Mouse (Mus musculus) embryonic facial prominence, embryonic 11.5 days (tissue): ENCODE data around the gene Sis. TPM values are rescaled to one million over a fixed set of nuclear protein-coding genes. Genes with fewer than 3 reads are reported as not detected.

Experiments
- ATAC-seq: fragments of 200-750 bp; cut with Nextera tagmentation; replicated peaks from 2 replicates; pipeline ENCODE4 v1.8.0; 2017; ENCODE audit warnings: low read depth; ENCODE audit not compliant: insufficient number of reproducible peaks, low FRiP score, low TSS enrichment
- DNase-seq: peaks from one replicate; pipeline ENCODE4 v3.0.0-alpha.2; 2015; ENCODE audit warnings: low spot score
- H3K27ac ChIP-seq: fragments of 300-500 bp; sonication (generic); replicated peaks from 2 replicates; pipeline ENCODE4 v1.5.1; 2014; ENCODE audit warnings: mild to moderate bottlenecking, low read depth, low read length, control low read depth
- H3K27me3 ChIP-seq: fragments of 300-500 bp; sonication (generic); 2 replicates; pipeline ENCODE4 v1.6.1; 2014; ENCODE audit warnings: mild to moderate bottlenecking, low read length, moderate library complexity, mixed read lengths; ENCODE audit not compliant: control insufficient read depth, insufficient read depth
- H3K36me3 ChIP-seq: fragments of 300-500 bp; sonication (generic); replicated peaks from 2 replicates; pipeline ENCODE4 v1.6.1; 2014; ENCODE audit warnings: low read depth, mild to moderate bottlenecking, low read length, moderate library complexity, mixed read lengths; ENCODE audit not compliant: control insufficient read depth, insufficient read depth
- H3K4me1 ChIP-seq: fragments of 300-500 bp; sonication (generic); 2 replicates; pipeline ENCODE4 v1.6.1; 2014; ENCODE audit warnings: low read length, mixed read lengths; ENCODE audit not compliant: control insufficient read depth, insufficient read depth
- H3K4me2 ChIP-seq: fragments of 300-500 bp; sonication (generic); 2 replicates; pipeline ENCODE4 v1.6.1; 2014; ENCODE audit warnings: low read depth, mild to moderate bottlenecking, control low read depth, low read length, moderate library complexity
- H3K4me3 ChIP-seq: fragments of 300-500 bp; sonication (generic); 2 replicates; pipeline ENCODE4 v1.5.1; 2014; ENCODE audit warnings: low read depth, low read length, control low read depth
- H3K9ac ChIP-seq: fragments of 300-500 bp; sonication (generic); replicated peaks from 2 replicates; pipeline ENCODE4 v1.6.1; 2014; ENCODE audit warnings: mild to moderate bottlenecking, control low read depth, low read length
- H3K9me3 ChIP-seq: fragments of 300-500 bp; sonication (generic); replicated peaks from 2 replicates; pipeline ENCODE4 v1.6.1; 2016; ENCODE audit warnings: mild to moderate bottlenecking, low read length, inconsistent platforms, mixed read lengths; ENCODE audit not compliant: control insufficient read depth
- WGBS: fragments of 180-500 bp; shearing (Covaris S2); extraction: QIAGEN DNeasy Blood & Tissue Kit; methylation state at CpG from one replicate; pipeline ENCODE4 v1.1.7; 2014; 5-methylcytosine and 5-hydroxymethylcytosine counted together
- polyA plus RNA-seq: library from polyadenylated mRNA; unstranded; fragments of >200 nt; fragmentation: Nextera tagmentation; extraction: Ambion mirVana; gene quantifications from 2 replicates; pipeline ENCODE4 v1.2.1, GENCODE M21; 2014

The Sis gene
- 0.04 TPM in 1 of 2 replicates, not detected in the other for polyA plus RNA-seq

DNA sequence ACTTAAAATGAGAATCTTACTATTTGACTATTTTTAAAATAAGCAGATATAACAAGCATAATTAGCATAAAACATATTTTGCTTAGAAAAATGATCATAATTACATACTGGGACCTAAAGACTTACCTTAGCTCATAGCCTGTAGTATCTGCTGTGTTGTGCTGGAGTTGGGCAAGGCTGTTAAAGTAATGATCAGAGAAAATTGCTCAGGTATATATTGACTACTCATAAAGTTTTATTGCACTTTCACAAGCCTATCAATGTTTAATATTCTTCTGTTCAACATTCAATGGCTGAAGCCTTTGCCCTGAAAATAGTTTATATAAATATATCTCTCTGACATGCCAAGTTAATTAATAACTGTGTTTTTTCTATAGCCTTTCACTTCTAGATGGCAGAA, at the start of gene Sis:
TSS of gene Sis (minus strand) at position 189 of the 400 bp plus-strand sequence.
- H3K27me3 ChIP-seq, result no peaks in the 10 kb centered on the region
- H3K4me1 ChIP-seq, result no peaks in the 10 kb centered on the region
- H3K36me3 ChIP-seq, result no peaks in the 10 kb centered on the region
- DNase-seq (no peak), ATAC-seq (no peak)
- H3K4me3 ChIP-seq, result no peak within 1 kb of the TSS
- H3K27ac ChIP-seq, result no peak within 1 kb of the TSS
- no peaks in the 10 kb centered on the region for H3K9me3 ChIP-seq
- H3K4me2 ChIP-seq, result no peak within 1 kb of the TSS
- no peak within 1 kb of the TSS for H3K9ac ChIP-seq

DNA sequence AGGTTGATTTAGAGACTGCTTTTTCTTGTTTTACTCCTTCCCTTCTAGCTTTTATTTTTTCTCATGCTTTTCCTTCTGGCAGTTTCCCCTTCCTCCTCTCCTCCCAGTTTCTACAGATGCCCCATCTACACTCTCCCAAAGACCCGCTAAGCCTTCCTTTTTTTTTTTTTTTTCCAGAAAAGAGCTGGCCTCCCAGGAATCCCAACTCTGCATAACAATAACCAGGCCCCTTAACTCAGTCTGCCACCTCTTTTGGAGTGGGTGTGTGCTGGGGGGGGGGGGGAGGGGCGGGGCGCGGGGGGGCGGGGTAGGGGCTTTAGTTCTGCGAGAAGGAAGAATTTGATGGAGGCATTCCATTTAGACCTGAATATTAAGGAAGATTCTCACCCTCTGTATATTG, 38.4 kb upstream of the Sis start:
- ATAC-seq, result no peak
- DNase-seq, result no peak
- Histone ChIP-seq H3K4me2 (no peak overlapping the region), H3K4me1 (no peaks in the 10 kb centered on the region), H3K27ac (no peak overlapping the region), H3K9me3 (no peaks in the 10 kb centered on the region), H3K9ac (no peak overlapping the region), H3K36me3 (no peaks in the 10 kb centered on the region), H3K4me3 (no peak overlapping the region), H3K27me3 (no peaks in the 10 kb centered on the region)
- WGBS, result 29% methylated on average over 2 of the region's 6 CpGs

DNA sequence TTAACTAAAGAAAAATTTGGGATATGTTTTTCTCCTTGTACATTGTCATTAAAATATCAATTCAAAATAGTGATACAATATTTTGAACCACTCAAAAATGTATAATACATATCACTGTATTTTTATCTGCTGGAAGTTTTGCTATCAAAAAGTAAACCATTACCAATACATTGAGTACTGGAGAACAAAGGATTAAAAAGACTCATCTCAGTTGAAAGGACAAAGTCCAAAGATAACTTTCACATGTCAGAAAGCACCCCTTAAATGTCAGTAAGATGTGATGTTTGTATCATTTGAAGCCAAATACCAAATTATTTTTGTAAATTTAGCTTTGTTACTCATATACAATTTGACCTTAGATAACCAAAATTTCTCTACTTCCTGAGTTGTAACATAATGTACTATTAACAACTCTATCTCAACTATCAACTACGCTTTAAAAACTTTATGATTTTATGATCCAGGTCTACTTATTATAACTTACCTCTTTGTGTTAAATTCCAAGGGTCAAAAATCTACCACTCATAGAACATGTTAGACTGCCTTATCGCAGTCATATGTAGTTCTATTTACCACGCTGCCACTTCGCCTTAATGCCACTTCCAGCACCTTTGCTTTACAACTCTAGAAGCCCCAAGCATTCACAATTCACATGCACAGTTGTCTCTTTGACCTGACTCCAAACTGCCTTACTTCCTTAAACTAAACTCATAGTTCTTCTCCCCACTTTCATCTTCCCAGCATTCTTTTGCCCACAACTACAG, 35.5 kb upstream of the Sis start:
- no peak for ATAC-seq
- Histone ChIP-seq H3K9me3 (no peaks in the 10 kb centered on the region), H3K9ac (no peak overlapping the region), H3K36me3 (no peaks in the 10 kb centered on the region), H3K4me1 (no peaks in the 10 kb centered on the region), H3K4me3 (no peak overlapping the region), H3K27ac (no peak overlapping the region), H3K4me2 (no peak overlapping the region), H3K27me3 (no peaks in the 10 kb centered on the region)
- no peak for DNase-seq
- 94% methylated on average over 4 of the region's 4 CpGs for WGBS

DNA sequence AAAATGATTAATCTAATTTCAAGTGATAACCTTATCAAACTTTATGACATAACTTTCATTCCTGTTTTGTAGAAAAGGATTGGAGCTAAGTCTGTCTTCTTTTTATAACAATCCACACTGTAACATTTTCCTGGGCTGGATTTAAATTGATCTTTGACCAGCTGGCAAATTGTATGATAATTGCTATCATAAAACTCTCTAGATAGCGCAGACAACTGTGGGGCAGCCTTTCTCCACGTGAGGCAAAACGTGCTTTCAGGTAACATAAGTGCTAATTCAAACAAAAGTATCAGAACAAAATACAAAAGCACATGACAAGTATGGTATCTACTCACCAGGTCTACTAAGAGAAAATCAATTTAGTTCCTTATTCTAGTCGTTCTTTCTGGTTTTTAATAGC, 29.9 kb upstream of the Sis start:
- no peak overlapping the region for H3K4me3 ChIP-seq
- 78% methylated on average over 4 of the region's 4 CpGs for WGBS
- H3K9ac ChIP-seq, result no peak overlapping the region
- no peaks in the 10 kb centered on the region for H3K9me3 ChIP-seq
- no peaks in the 10 kb centered on the region for H3K36me3 ChIP-seq
- DNase-seq, result no peak
- no peaks in the 10 kb centered on the region for H3K27me3 ChIP-seq
- no peak for ATAC-seq
- H3K4me2 ChIP-seq, result no peak overlapping the region
- no peak overlapping the region for H3K27ac ChIP-seq
- no peaks in the 10 kb centered on the region for H3K4me1 ChIP-seq

DNA sequence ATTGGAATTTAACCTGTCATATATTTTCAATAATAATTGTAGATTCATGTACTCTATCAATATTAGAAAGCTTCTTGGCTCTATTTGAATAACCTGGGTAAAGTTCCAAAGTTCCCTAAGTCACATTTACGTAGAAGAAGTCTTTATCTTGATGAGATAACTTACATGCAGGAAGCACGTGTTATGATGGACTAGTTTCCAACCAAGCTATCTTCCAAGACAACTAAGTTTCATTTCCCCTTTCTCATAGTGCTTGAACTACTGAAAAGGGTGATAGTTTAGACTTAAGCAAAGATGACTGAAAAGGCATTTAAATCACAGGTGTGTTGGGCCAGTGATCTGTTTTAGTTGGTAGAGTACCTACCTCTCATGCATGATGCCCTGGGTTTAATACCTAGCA, 23.3 kb upstream of the Sis start:
- Histone ChIP-seq H3K4me1 (no peaks in the 10 kb centered on the region), H3K4me3 (no peak overlapping the region), H3K4me2 (no peak overlapping the region), H3K36me3 (no peaks in the 10 kb centered on the region), H3K27ac (no peak overlapping the region), H3K27me3 (no peaks in the 10 kb centered on the region), H3K9ac (no peak overlapping the region), H3K9me3 (no peaks in the 10 kb centered on the region)
- no peak for ATAC-seq
- WGBS, result 81% methylated on average over 2 of the region's 2 CpGs
- no peak for DNase-seq

DNA sequence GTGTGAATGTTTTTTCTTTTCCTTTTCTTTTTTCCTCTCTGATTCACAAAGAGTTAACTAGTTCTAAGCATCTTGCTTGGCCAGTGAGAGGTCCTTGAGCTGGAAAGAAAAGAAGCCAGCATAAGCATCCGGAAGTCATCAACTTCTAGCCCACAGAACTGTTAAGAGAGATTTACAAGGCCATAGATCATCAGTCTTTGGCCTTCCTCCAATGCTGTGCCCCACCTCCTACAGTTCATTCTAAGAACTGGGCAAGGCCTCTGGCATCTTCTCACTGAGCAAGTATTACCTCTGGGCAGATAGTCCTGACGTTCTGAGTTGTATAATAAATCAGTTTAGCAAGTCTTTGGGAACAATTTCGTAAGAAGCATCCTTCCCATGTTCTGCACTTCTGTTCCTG, 8.9 kb upstream of the Sis start:
- no peak overlapping the region for H3K4me3 ChIP-seq
- no peaks in the 10 kb centered on the region for H3K9me3 ChIP-seq
- no peak for ATAC-seq
- no peaks in the 10 kb centered on the region for H3K27me3 ChIP-seq
- no peak overlapping the region for H3K4me2 ChIP-seq
- 71% methylated on average over 3 of the region's 3 CpGs for WGBS
- no peaks in the 10 kb centered on the region for H3K36me3 ChIP-seq
- no peak for DNase-seq
- no peak overlapping the region for H3K9ac ChIP-seq
- no peak overlapping the region for H3K27ac ChIP-seq
- no peaks in the 10 kb centered on the region for H3K4me1 ChIP-seq

DNA sequence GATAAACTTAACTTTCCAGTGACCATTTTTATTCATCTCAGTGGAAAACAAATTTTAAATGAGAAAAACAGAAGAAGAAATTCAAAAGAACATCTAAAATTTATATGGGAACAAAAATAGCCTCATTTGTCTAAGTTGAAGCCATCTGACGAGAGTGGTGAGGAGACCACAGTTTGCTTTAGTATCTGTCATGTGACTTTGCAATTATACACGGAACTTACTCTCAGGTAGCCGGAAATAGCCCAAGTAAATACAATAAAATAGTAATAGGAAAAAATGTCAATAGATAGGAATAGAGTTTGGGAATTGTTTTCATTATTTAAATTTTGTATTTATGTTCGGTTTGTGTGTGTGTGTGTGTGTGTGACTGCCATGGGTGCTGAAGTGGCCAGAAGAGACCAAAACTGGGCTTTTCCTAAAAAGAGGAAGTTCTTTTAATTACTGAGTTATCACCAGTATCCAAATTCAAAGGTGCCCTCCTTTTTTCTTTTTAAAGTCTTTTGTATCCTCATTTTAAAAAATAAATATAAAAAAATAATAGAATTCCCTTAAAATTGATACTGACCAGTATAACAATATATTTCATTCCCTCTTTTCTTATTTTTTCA, 48.6 kb downstream of the Sis start:
- no peak overlapping the region for H3K27ac ChIP-seq
- H3K27me3 ChIP-seq, result no peaks in the 10 kb centered on the region
- H3K4me1 ChIP-seq, result no peaks in the 10 kb centered on the region
- 80% methylated on average over 4 of the region's 4 CpGs for WGBS
- ATAC-seq (no peak), DNase-seq (no peak)
- no peak overlapping the region for H3K4me3 ChIP-seq
- H3K4me2 ChIP-seq, result no peak overlapping the region
- H3K9ac ChIP-seq, result no peak overlapping the region
- H3K36me3 ChIP-seq, result no peaks in the 10 kb centered on the region
- H3K9me3 ChIP-seq, result no peaks in the 10 kb centered on the region

DNA sequence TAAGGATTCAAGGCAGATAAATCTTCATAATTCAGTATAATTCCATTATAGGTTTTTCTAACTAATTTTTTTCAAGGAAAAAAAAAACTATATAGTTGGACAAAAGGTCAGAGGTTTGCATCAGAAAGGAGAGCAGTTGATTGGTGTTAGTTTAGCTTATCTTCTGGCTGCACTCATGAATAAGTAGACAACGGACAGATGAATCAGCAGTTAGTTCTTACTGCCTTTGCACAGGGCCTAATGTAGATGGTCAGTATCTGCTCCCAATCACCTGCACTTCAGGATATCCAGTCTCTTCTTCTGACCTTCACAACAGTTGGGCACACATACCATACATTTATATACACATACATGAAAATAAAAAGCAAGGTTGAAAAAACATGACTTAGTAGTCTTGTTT, 85.2 kb downstream of the Sis start:
- Histone ChIP-seq H3K36me3 (no peaks in the 10 kb centered on the region), H3K9ac (no peak overlapping the region), H3K4me2 (no peak overlapping the region), H3K4me1 (no peaks in the 10 kb centered on the region), H3K9me3 (no peaks in the 10 kb centered on the region), H3K27ac (no peak overlapping the region), H3K4me3 (no peak overlapping the region), H3K27me3 (no peaks in the 10 kb centered on the region)
- DNase-seq (no peak), ATAC-seq (no peak)
- 90% methylated on average over 1 of the region's 1 CpGs for WGBS
